Mouse (Mus musculus) cerebellum, postnatal 36 days (tissue): ENCODE measurements around the gene Pla2g6.

Experiments used
- DNase-seq, 2 experiments: peaks; one replicate each; pipeline ENCODE4 v3.0.0; 2021 to 2022; ENCODE audit warnings: mixed read lengths in 2 of 2

Gene Pla2g6

GRCm38 (mm10) chr15:79322281-79322990, 5.8 kb downstream of the Pla2g6 start:
- DNase-seq, result no peak

- DNase-seq, result no peak
Measured at GRCm38 (mm10) chr15:79321733-79322190, 6.4 kb downstream of the Pla2g6 start.

GRCm38 (mm10) chr15:79313848-79314369, 14.3 kb downstream of the Pla2g6 start:
- no peak for DNase-seq

GRCm38 (mm10) chr15:79307861-79308260, 20.3 kb downstream of the Pla2g6 start:
- peak in 1 of 2 experiments; percentile 9 for DNase-seq

GRCm38 (mm10) chr15:79306043-79306637, 22.1 kb downstream of the Pla2g6 start:
- DNase-seq, result no peak

GRCm38 (mm10) chr15:79304832-79305231, 23.4 kb downstream of the Pla2g6 start:
- DNase-seq, result no peak

- no peak for DNase-seq
Measured at GRCm38 (mm10) chr15:79303725-79304124, 24.5 kb downstream of the Pla2g6 start.

GRCm38 (mm10) chr15:79299563-79300155, 28.5 kb downstream of the Pla2g6 start:
- no peak for DNase-seq

- DNase-seq, result no peak
Measured at GRCm38 (mm10) chr15:79298553-79298952, 29.6 kb downstream of the Pla2g6 start.

GRCm38 (mm10) chr15:79292779-79293178, 35.4 kb downstream of the Pla2g6 start:
- no peak for DNase-seq

GRCm38 (mm10) chr15:79290340-79290739, 37.9 kb downstream of the Pla2g6 start:
- DNase-seq, result no peak

- no peak for DNase-seq
Measured at GRCm38 (mm10) chr15:79289441-79289840, 38.7 kb downstream of the Pla2g6 start.

- no peak for DNase-seq
Measured at GRCm38 (mm10) chr15:79288387-79288786, 39.8 kb downstream of the Pla2g6 start.

- DNase-seq, result no peak
Measured at GRCm38 (mm10) chr15:79287091-79287490, 41.1 kb downstream of the Pla2g6 start.

- no peak for DNase-seq
Measured at GRCm38 (mm10) chr15:79286141-79286540, 42.0 kb downstream of the Pla2g6 start.

GRCm38 (mm10) chr15:79285399-79285798, 42.8 kb downstream of the Pla2g6 start, which contains the start of gene Baiap2l2:
Baiap2l2 (minus strand) TSS chr15:79285537.
- DNase-seq, result no peak

- DNase-seq, result no peak
Measured at GRCm38 (mm10) chr15:79283371-79283770, 44.8 kb downstream of the Pla2g6 start.

GRCm38 (mm10) chr15:79282434-79282833, 45.8 kb downstream of the Pla2g6 start:
- DNase-seq, result no peak

GRCm38 (mm10) chr15:79281389-79281788, 46.8 kb downstream of the Pla2g6 start:
- DNase-seq, result no peak

GRCm38 (mm10) chr15:79280850-79281249, 47.3 kb downstream of the Pla2g6 start:
- no peak for DNase-seq

- DNase-seq, result no peak
Measured at GRCm38 (mm10) chr15:79280209-79280608, 48.0 kb downstream of the Pla2g6 start.

- no peak for DNase-seq
Measured at GRCm38 (mm10) chr15:79277728-79278127, 50.5 kb downstream of the Pla2g6 start.

GRCm38 (mm10) chr15:79273020-79273419, 55.2 kb downstream of the Pla2g6 start:
- no peak for DNase-seq
